Mouse (Mus musculus): ENCODE results near the gene Ankrd66.
A peak's percentile ranks its signal among the peaks of the same experiment; 100 is the strongest.

Gene Ankrd66

DNA sequence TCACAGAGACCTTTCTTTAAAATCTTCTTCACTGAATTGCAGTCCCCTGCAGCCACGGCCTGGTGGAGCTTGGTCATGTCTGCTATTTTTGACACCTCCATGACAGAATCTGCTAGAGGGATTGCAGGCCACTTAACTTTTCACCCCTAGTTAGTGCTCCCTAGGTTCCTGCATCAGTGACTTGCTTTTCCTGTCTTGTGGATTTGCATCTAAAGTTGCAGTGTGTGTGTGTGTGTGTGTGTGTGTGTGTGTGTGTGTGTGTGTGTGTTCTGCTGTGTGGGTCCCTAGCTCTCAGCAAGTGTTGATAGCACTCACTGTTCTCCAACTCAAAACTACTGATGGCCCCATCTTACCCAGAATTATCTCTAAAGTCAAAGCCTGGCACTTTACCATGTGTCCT lies at the start of gene Ankrd66:
TSS of gene Ankrd66 (minus strand) at position 101 of the 400 bp plus-strand sequence.
- DNase-seq (ENCODE audit: low spot score): no peak

DNA sequence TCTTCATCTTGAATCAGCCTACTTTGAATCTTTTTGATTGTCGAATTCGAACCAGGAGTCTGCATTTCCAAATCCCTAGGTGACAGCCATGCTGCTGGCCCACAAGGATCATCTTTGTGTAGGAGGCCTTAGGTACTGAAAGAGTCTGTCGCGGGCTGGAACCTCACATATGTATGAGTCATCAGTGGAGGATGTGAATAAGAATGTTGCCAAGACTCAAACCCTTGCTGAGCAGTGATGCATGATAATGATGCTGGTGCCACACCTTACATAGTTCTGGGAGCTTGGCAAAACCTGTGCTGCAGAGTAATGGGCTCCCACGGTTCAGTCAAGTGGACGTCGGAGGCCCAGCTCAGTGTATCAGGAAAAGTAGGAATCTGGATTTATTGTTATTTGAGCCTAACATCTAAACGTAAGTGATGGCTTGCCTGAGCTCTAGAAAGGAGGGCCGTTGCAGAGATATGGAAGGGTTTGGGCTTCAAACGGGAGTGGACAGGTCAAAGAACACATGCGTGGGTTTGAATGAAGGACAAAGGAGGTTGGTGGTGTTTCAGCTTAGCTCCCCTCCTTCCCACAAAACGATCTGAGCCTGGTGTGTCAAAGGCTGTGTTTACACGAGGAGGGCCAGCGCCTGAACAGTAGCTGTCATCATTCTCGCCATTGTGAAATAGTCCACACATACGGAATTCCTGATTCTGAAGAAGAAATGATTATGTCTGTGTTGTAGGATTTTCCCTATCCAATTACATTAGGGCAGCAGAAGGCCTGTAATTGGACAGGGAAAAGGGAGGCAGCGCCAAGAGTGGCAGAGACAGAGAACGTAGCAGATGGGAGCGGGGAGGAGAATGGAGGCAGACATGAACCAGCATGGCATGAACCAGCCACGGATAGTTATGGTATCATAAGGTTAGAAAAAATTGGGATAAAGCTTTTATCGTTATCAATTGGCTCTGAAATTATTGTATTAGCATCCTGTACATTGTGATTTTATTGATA lies 49.2 kb upstream of the Ankrd66 start:
- DNase-seq (ENCODE audit: low spot score): no peak

DNA sequence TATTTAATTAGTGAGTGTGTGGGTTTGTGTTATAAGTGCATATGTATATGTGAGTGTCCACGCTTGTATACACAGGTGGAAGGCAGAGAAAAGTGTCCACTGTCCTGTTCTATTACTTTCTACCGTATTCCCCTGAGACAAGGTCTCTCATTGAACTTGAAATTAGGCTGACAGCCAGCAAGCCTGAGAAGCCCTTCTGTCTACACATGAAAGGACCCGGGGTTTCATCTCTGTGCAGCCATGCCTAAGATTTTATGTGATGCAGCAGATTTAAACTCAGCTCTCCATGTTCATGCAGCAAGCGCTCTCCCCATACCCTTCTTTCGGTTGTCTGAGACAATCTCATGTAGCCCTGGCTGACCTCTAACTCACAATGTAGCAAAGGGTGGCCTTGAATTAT lies 47.1 kb upstream of the Ankrd66 start:
- DNase-seq (ENCODE audit: low spot score): no peak

DNA sequence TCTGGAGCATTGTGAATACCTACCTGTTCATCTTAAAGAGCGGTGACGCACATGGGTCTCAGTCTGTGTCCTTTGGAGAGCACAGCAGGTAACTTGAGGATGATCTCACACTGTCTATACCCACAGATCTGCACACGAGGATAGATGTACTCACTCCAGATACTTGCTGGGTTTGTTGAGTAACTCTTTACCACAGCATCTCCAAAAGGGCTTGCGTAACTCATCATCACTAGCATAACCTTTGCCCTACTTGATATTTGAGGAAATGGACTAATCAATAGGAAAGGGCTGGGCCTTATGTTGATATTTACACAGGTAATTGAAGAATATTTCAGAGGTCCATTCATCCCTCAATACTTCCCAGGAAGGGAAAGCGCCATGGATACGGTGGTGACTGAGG lies 46.3 kb upstream of the Ankrd66 start:
- DNase-seq (ENCODE audit: low spot score): no peak

DNA sequence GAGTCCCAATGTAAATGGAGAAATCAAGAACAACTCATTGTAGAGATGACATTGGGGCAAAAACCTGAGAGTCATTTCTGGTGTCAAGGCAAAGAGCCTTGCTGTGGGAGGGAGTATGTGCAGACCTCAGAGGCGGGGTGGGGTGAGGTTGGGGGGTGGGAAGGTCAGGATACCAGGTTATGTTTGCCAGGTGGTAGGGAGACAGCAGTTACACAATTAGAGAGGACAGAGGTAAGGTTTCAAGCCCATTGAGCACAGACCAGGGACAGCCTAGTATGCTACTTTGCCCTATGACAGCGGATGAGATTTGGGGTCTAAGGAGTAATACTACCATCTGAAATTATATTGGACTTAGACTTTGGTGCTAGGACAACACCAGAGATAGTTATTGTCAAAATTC lies 43.8 kb upstream of the Ankrd66 start:
- no peak for DNase-seq (ENCODE audit: low spot score)

DNA sequence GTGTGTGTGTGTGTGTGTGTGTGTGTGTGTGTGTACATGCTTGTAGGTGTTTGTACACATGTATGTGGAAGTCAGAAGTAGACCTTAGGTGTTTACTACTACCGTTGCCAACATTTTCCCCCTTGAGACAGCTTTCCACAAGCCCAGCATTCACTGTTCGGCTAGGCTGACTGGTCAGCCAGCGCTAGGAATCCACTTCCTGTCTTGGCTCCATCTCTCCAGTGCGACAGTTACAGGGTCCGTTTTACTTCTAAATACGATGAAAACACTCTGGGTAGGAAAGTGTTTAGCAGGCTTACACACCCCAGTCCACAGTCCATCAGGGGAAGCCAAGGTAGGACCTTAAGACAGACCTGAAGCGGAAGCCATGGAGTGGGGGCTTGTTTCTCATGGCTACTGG lies 41.3 kb upstream of the Ankrd66 start:
- no peak for DNase-seq (ENCODE audit: low spot score)

DNA sequence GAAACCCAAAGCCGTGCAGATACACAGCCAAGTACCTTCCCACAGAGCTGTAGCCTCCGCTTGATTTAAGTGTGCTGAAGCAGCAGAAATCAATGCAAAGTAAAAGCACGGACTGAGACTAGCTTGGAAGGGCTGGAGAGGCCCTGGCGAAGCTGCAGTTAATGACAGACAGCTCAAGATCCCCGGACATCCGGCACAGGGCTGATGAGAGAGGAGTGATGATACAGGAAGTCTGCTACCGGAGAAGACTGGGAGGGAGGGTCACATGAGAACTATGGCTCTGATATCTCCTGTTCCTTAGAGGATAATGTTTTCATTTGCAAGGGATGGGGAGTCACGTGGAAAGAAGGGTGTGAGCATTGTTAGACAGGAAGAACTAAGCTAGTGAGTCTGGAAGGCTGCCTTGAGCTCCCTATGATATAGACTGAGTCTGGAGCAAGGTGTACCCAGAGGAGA lies 37.6 kb upstream of the Ankrd66 start:
- DNase-seq (ENCODE audit: low spot score): no peak

DNA sequence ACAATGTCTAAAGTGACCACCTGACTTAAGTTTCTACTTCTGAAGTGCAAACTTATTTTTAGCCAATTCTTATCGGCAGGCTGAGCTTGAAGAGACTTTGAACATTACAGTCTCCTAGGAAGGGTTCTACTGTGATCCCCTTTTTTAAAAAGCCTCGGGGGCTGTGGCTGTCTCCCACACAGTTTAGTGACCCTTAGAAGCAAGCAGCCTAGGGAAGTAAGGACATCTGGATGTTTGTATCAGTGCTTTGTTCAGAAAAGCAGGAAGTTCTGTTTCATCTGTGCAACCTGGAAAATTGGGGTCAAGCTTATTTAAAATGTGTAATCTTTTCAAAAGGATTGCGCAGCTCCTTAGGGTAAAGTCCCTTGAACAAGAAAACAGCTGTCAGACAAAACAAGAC lies 37.0 kb upstream of the Ankrd66 start:
- no peak for DNase-seq (ENCODE audit: low spot score)

DNA sequence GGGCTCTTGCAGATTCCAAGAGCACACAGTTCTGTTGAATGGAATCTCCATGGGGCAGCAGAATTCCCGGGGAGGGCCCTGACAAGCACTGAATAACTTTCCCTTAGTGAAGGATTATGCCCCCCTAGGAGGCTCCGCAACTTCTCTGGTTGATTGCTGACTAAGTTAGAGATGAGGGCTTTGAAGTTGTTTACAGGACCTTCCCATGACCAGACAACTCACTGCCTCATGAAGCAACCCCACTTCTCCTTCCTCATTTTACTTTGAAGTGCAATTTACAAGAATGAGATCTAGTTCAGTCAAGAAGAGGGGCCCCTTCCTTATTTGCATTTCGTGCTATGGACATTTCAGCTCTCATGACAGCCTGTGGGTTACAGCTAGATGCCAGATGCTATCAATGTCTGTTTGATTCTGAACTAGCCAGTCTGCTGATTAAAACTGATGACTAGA lies 30.2 kb upstream of the Ankrd66 start:
- peak; percentile 47 for DNase-seq (ENCODE audit: low spot score)

DNA sequence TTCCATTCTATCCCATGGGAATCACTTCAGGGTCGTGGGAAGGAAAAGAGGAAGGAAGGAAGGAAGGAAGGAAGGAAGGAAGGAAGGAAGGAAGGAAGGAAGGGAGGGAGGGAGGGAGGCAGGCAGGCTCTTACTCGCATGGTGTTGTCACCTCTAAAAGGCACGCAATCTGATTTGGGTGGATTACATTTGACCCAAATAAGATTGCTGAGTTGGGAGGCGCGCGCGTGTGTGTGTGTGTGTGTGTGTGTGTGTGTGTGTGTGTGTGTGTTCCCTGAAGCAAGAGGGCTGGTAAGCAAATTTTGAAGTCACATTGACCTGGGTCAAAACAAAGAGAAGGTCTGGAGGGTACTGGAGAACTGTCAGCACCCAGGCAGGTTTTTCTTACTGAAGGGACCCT lies 25.8 kb upstream of the Ankrd66 start:
- DNase-seq (ENCODE audit: low spot score): no peak

DNA sequence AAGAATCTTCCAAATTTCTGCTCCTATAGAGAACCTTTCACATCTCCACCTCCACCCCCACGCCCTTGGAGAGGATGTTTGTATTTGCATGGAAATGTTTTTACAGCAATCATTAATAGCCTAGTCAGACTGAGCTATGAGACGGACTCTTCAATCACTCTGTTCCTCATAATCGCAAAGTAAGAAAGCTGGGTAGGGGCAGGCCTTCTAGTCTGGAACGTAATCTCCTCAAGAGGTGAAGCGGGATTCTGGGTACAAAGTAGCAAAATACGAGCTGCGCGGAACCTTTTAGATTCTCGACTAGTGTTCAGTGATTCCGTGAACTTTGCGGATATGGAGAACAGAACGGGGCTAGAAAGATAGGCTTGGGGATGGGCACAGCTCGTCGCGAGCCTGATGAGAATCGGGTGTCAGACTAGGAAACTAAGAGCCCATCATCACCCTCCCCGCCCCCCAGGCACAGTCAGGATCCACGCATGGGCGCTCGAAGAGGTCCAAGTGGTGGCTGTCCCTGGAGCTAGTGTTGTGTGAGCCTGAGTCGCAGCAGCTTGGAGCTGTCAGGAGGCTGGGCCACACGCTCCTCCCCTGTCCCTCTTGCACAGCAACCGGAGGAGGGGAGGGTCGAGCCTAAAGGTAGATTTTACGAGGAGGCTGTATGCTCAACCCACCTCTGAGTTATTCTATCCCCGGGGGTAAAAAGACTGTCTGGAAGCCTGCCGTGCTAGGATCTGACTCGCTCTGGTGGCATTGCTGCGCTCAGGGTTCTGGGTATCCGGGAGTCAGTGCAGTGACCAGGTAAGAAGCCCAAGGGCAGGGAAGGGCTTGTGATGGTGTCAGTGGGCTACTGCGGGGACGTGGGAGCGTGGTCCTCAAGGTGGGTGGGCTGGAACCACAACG lies 24.8 kb upstream of the Ankrd66 start, which contains the start of gene Pla2g7:
TSS of gene Pla2g7 (plus strand) at position 107 of the 897 bp plus-strand sequence.
- no peak for DNase-seq (ENCODE audit: low spot score)

DNA sequence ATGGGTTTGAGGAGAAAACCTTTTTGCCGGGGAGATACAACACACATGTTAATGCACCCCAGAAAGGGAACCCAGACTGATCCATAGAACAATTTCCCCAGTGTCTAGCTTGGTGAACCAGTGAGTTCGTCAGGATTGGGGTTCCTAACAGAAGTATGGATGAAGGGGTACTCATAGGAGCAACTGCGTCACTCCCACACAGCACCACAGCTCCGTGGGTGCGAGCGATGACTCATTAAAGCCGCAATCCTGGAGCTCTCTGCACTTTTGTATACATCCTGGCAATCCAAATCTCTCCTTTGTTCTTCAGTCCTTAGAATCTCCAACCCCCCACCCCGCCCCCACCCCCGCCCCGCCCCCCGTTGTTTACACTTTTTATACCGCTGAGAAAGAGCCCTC lies 24.2 kb upstream of the Ankrd66 start:
- no peak for DNase-seq (ENCODE audit: low spot score)

DNA sequence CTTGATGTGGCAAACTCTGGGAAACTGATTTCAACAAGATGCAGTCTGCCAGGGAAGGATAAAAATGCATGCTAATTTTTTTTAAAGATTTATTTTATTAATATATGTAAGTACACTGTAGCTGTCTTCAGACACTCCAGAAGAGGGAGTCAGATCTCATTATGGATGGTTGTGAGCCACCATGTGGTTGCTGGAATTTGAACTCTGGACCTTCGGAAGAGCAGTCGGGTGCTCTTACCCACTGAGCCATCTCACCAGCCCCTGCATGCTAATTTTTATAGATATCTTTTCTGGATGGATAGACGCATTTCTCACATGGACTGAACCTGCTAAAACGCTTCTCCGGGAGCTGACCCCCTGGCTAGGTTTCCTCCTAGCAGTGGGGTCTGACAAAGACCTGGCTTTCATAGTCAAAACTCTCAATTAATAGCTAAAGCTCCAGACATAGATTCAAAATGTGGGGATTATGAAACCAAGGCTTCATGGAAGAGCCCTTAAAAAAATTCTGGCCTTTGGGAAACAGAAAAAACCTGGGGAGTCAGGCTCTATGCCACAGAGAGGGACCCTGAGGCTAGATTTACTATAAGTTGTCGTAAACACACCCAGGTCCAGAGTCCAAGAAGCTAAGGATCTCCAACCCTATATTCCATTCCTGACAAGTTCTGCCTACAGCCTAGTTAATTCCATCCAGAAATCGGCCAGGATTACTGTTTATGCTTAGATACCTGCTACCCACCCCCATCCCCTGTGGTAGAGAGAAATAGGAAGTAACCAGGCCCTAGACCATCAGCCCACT lies 20.0 kb upstream of the Ankrd66 start:
- DNase-seq (ENCODE audit: low spot score): no peak

DNA sequence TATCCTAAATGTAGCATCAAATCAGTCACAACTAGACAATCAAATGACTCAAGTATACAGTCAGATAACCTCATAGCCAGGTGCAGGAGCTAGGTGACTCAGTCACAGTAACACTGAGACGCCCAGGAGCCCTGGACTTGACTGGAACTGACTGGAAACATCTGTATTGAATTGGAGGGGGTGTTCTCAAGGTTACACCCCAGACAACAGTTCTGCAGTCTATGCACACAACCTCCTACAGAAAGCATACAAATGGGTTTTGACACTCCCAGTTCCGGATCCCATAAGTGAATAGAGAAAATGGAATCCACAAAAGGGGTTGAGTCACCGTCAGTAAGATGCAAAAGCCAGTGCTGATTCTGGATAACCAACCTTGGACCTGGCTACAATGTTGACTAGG lies 15.2 kb upstream of the Ankrd66 start:
- no peak for DNase-seq (ENCODE audit: low spot score)

DNA sequence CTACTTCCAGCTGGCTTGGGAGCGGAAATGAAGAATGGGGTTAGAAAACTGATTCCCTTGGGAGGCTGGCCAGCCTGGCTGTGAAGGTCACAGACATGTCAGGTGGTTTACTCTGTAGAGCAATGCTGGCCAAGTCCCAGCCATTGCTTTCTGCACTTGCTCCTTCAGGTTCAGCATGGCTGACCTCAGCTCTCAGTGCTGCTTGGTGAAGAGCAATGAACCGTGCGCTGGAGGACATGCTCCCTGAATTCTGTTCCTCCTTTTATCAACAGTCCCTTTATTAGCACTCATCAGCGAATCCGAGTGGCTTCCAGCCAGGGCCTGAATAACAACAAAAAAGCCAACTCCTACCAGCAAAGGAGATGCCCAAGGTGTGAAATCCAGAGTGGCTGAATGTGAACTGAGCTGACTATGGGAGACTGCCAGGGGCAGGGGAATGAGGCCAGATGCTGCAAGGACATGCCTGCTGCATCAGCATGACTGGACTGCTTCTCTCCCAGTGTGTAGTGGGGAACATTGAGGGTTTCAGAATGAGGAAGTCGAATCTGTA lies 14.2 kb upstream of the Ankrd66 start:
- DNase-seq (ENCODE audit: low spot score): peak; percentile 26

DNA sequence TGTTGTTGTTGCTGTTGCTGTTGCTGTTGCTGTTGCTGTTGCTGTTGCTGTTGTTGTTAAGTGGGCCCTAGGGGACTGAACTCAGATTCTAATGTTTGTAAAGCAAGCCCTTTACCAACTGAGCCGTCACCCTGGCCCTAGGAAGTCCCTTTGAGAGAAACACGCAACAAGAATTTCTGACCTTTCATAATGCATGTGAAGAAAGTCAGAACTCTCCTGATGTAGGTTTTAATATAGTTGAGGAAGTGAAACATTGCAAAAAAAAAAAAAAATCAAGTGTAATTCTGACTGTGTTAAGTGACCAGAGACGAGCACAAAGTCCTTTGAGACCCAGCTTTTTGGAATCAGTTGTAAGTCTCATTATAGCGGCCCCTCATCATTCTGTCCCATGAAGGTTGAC lies 13.7 kb upstream of the Ankrd66 start:
- no peak for DNase-seq (ENCODE audit: low spot score)

DNA sequence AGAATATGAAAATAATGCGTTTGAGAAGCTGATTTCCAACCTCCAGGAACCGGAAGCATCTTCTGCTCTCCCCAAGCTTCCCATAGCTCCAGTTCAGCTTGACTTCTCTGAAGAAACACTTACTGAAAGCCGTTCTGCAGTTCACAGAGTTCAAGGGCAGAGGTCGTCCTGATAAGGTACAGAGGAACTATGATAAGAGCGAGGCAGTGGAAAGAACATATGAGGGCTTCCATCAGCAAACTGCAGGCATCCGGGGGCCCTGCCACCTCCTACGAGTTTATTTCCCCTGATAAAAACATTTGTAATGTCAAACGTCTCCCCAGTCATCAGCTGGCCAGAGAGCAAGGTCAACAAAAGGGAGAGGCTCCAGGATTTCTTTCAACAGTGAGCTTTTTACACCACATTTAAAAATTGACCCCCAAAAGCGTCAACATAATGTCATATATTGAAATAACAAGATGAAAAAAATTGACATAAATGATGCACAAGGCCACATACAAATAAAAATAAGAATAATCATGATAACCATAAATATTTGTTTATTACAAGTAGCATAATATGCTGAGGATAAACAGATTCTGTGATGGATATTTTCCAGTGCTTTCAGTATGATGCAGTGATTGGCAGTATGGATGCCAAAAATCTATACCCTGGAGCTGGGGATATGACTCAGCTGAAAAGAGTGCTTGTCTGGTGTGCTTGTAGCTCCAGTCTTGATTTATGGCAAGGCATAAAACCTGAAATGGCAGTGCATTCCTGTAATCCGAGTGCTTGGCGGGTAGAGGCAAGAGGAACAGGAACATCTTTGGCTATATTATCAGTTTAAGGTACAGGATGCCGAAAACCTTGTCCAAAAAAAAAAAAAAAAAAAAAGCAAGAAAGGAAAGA lies 11.3 kb upstream of the Ankrd66 start:
- DNase-seq (ENCODE audit: low spot score): no peak

DNA sequence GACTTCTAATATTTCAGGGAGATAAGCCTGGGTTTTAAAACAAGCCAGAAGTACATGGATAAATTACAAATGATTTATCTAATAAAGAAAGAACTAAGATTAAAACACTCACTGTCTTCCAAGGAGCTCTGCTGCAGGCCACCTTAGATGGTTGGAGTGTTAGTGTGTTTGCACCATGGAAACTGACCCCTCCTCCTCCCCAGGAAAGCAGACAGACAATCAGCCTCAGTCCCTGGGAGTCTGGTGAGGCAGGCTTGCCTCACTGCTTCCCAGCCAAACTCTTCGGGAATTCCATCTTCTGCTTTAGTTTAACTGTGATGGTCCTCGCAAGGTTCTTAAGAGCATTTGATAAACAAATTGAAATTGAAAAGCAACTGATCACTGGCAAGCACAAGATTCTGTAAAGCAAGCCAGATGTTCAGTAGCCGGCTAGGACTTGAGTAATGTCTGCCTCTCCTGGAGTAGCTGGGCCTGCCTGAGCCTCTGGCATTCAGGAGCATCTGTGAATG lies 7.7 kb upstream of the Ankrd66 start:
- no peak for DNase-seq (ENCODE audit: low spot score)

DNA sequence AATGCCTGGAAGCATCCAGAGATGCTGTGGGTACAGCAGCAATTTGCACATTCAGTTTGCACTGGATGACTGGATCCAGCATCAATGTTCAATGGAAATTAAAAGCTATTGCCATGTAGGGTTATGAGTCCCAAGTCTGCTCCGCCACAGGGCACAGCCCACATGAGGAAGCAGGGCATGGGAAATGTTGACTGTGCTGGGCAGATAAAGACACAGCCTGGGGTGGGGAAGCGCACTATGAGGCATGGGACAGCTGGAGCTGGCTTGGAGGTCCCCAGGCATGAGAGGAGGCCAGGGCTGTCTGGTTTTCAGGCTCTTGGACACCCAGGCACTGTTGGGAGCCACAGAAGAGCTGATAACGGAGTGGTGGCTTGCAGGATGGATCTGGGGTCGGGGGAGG lies 601 bp upstream of the Ankrd66 start:
- DNase-seq (ENCODE audit: low spot score): no peak

DNA sequence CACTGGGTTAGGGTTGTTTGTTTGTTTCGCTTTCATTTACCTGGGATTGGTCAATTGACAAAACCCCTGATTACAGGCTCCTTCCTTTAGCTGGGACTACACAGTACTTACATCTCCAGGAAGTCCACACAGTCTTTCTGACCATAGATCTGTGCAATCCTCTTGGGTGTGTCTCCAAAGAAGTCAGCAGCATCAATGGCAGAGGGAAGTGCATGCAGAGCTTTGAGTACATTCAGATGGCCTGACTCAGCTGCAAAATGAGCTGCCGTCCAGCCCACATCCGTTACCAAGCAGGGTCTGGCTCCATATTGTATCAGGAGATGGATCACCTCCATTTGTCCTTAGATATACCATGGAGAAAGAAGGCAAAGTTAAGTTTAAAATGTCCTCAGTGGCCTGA lies 4.7 kb downstream of the Ankrd66 start:
- DNase-seq (ENCODE audit: low spot score): no peak
